Mouse (Mus musculus): ENCODE results near the gene Sf3b6.

Gene Sf3b6

GRCm38 (mm10) chr12:4841392-4841887 lies 24.1 kb downstream of the Sf3b6 start, which contains the start of gene Fkbp1b:
Fkbp1b (minus strand) TSS chr12:4841591.
- DNase-seq, result peak; percentile 58 to 76

GRCm38 (mm10) chr12:4842456-4842855 lies 25.1 kb downstream of the Sf3b6 start:
- DNase-seq, result no peak

- DNase-seq, result peak; percentile 93 to 96
Observed at GRCm38 (mm10) chr12:4842890-4843597, 25.7 kb downstream of the Sf3b6 start, which contains the start of gene Wdcp. Wdcp (plus strand) TSS chr12:4843303.

- DNase-seq, result peak; percentile 41 to 65
Observed at GRCm38 (mm10) chr12:4843741-4844140, 26.4 kb downstream of the Sf3b6 start.

- DNase-seq, result peak in 1 of 2 experiments; percentile 56
Observed at GRCm38 (mm10) chr12:4856160-4856559, 38.8 kb downstream of the Sf3b6 start.

- DNase-seq, result no peak
Observed at GRCm38 (mm10) chr12:4856834-4857233, 39.5 kb downstream of the Sf3b6 start.

- DNase-seq, result no peak
Observed at GRCm38 (mm10) chr12:4859241-4859914, 42.0 kb downstream of the Sf3b6 start.

- no peak for DNase-seq
Observed at GRCm38 (mm10) chr12:4862672-4863071, 45.3 kb downstream of the Sf3b6 start.

GRCm38 (mm10) chr12:4863654-4864337 lies 46.5 kb downstream of the Sf3b6 start:
- peak; percentile 75 to 87 for DNase-seq

GRCm38 (mm10) chr12:4864338-4864690 lies 47.0 kb downstream of the Sf3b6 start:
- DNase-seq, result no peak

- DNase-seq, result no peak
Observed at GRCm38 (mm10) chr12:4868924-4869323, 51.6 kb downstream of the Sf3b6 start.

- no peak for DNase-seq
Observed at GRCm38 (mm10) chr12:4871260-4871659, 53.9 kb downstream of the Sf3b6 start.

- no peak for DNase-seq
Observed at GRCm38 (mm10) chr12:4872273-4872672, 54.9 kb downstream of the Sf3b6 start.

GRCm38 (mm10) chr12:4872983-4873477 lies 55.7 kb downstream of the Sf3b6 start:
- DNase-seq, result no peak

- no peak for DNase-seq
Observed at GRCm38 (mm10) chr12:4873531-4873930, 56.2 kb downstream of the Sf3b6 start.

- DNase-seq, result peak; percentile 86 to 89
Observed at GRCm38 (mm10) chr12:4874161-4874927, 57.0 kb downstream of the Sf3b6 start, which contains the start of gene Mfsd2b. Mfsd2b (minus strand) TSS chr12:4874359.

GRCm38 (mm10) chr12:4875623-4876022 lies 58.3 kb downstream of the Sf3b6 start:
- no peak for DNase-seq
